8 mouse cellular contexts compared by ENCODE assay signal in genomic region chr9:62827939-62828652, GRCm38 (mm10). TPM values are rescaled to one million over a fixed set of nuclear protein-coding genes. Genes with fewer than 3 reads are reported as not detected.
DNase-seq lines count a peak whose midpoint lies in the region; ATAC-seq lines count a peak whose summit lies in the region.

No protein-coding gene starts in this region.

- H3K4me2 ChIP-seq in stomach, embryonic 16.5 days (ENCODE audit: low read depth, low read length): peak overlapping the region; percentile 67

- intact Hi-C loops in left cerebral cortex, postnatal 4 days (cut with DNase I): no loop called here

- H3K9ac ChIP-seq in stomach, embryonic 16.5 days (ENCODE audit: low read length): peak overlapping the region; percentile 35; the same call in 1 of the 2 replicates

- peak overlapping the region; percentile 80 for H3K27ac ChIP-seq in stomach, embryonic 16.5 days (ENCODE audit: low read length)

- peak; percentile 40 for DNase-seq in kidney, adult 18-20 months
- DNase-seq in kidney, adult 11 months: no peak
- peak; percentile 79 for DNase-seq in MEL-GATA-1-ER (ENCODE audit: extremely low read depth, low read depth)
- peak; percentile 22 to 48 for DNase-seq in lung, postnatal 4 days
- DNase-seq in left cerebral cortex, postnatal 4 days: no peak

- H3K4me3 ChIP-seq in stomach, embryonic 16.5 days (replicated peaks; ENCODE audit: low read length): peak overlapping the region; percentile 37

- no peaks in the 10 kb centered on the region for H3K9me3 ChIP-seq in stomach, embryonic 16.5 days (replicated peaks; ENCODE audit: control insufficient read depth, low read length)

- 4% methylated on average over 24 of the region's 24 CpGs for WGBS in stomach, embryonic 16.5 days

- H3K4me1 ChIP-seq in stomach, embryonic 16.5 days (ENCODE audit: control insufficient read depth, insufficient read depth, low read length): peaks cover 8% of the 10 kb centered on the region

- no peaks in the 10 kb centered on the region for H3K27me3 ChIP-seq in stomach, embryonic 16.5 days (ENCODE audit: control insufficient read depth, insufficient read depth, low read length)

- H3K36me3 ChIP-seq in stomach, embryonic 16.5 days (ENCODE audit: control insufficient read depth, insufficient read depth, low read length): no peaks in the 10 kb centered on the region

- ATAC-seq in erythroblast, adult 5-6 weeks (replicated peaks; ENCODE audit: low FRiP score, poor library complexity, severe bottlenecking): peak; percentile 67
- ATAC-seq in inflammation-experienced regulatory T-cells, adult 6 months: peak; percentile 29
- ATAC-seq in stomach, embryonic 16.5 days (ENCODE audit: insufficient read depth, low FRiP score): no peak; the same call in 1 of the 2 replicates

RNA-seq across cellular contexts. Expression of gene Cln6, which starts 10.5 kb away (rescaled TPM):
- 6.3 and 11.5 TPM in 2 replicates for total RNA-seq in erythroblast, adult 5-6 weeks (2015; ENCODE audit: low replicate concordance)
- total RNA-seq in erythroblast, adult 5-6 weeks (2017; ENCODE audit: low replicate concordance): 3.9 and 11.3 TPM in 2 replicates
- 1 to 10 TPM; 7.2 to 9.9 (median 9.7) TPM for polyA plus RNA-seq in inflammation-experienced regulatory T-cells, adult 6 months (2017; shearing (Covaris generic))
- polyA plus RNA-seq in stomach, embryonic 16.5 days (2015; fragmentation: Nextera tagmentation; extraction: Ambion mirVana): 20.0 and 22.7 TPM in 2 replicates
- 1 to 10 TPM; 7.1 to 9.0 TPM for total RNA-seq in left cerebral cortex, postnatal 4 days (2021)

RNA-seq across cellular contexts. Expression of gene Fem1b, which starts 16.4 kb away (rescaled TPM):
- total RNA-seq in erythroblast, adult 5-6 weeks (2015; ENCODE audit: low replicate concordance): 6.5 and 7.5 TPM in 2 replicates
- 10.0 and 14.7 TPM in 2 replicates for total RNA-seq in erythroblast, adult 5-6 weeks (2017; ENCODE audit: low replicate concordance)
- 1 to 10 TPM; 3.8 to 4.1 (median 4.1) TPM for polyA plus RNA-seq in inflammation-experienced regulatory T-cells, adult 6 months (2017; shearing (Covaris generic))
- 15.8 and 16.0 TPM in 2 replicates for polyA plus RNA-seq in stomach, embryonic 16.5 days (2015; fragmentation: Nextera tagmentation; extraction: Ambion mirVana)
- 100 to 1,000 TPM; 126 to 127 TPM for total RNA-seq in left cerebral cortex, postnatal 4 days (2021)

RNA-seq across cellular contexts. Expression of gene Calml4, which starts 29.8 kb away (rescaled TPM):
- not detected in 2 replicates for total RNA-seq in erythroblast, adult 5-6 weeks (2015; ENCODE audit: low replicate concordance)
- total RNA-seq in erythroblast, adult 5-6 weeks (2017; ENCODE audit: low replicate concordance): not detected in 2 replicates
- polyA plus RNA-seq in inflammation-experienced regulatory T-cells, adult 6 months (2017; shearing (Covaris generic)): under 1 TPM in 1 of 3 experiments, not detected in 2; 0.47 TPM
- polyA plus RNA-seq in stomach, embryonic 16.5 days (2015; fragmentation: Nextera tagmentation; extraction: Ambion mirVana): 44.3 and 47.7 TPM in 2 replicates
- total RNA-seq in left cerebral cortex, postnatal 4 days (2021): under 1 TPM; 0.66 to 0.93 TPM

Comparison
In these comparisons a context has a peak if more than half of its experiments do, and no peak if none do; other contexts are left out.
1. DNase-seq: peak in kidney, adult 18-20 months (single experiment), MEL-GATA-1-ER (single experiment) and lung, postnatal 4 days (2 of 2); none in kidney, adult 11 months (single experiment) and left cerebral cortex, postnatal 4 days (single experiment).
2. RNA of gene Fem1b, which starts 16.4 kb away (total RNA-seq): 126 to 127 TPM in left cerebral cortex, postnatal 4 days; 6.5 to 14.7 TPM in erythroblast, adult 5-6 weeks; every median in the first group is over 4 times any median in the second.